Mouse (Mus musculus): Measurements from ENCODE around the gene Knstrn. TPM values are rescaled to one million over a fixed set of nuclear protein-coding genes. Genes with fewer than 3 reads are reported as not detected.

Knstrn gene
- total and polyA plus RNA-seq, 2 experiments from 2014 or later = 8.6 to 16.5 TPM

DNA sequence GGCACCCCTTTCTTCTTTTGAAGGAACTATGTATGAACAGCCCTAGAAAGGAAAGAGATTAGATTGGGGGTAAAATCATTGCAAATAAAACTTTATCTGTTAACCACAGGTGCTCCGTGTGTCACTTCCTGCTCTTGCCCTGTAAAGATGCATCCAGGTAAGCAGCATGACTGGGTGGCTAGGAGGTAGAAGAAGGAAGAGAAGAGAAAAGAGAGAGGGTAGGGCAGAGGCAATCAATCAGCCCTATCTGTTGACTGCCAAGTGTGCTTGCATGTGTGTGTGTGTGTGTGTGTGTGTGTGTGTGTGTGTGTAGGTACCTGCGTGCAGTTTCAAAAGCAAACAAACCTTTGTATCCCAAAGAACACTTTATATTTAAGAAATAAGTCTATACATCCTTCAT lies 39.3 kb upstream of the Knstrn start:
- no peaks in the 10 kb centered on the region for H3K9me3 ChIP-seq (ENCODE audit: low read length)
- no peak overlapping the region for H3K9ac ChIP-seq (replicated peaks; ENCODE audit: low read length)
- no peak for ATAC-seq
- no peak for TF ChIP-seq CTCF (IDR thresholded peaks at IDR 0.05; ENCODE audit: low read depth)
- no peaks in the 10 kb centered on the region for H3K27me3 ChIP-seq (ENCODE audit: insufficient read depth, low read length)
- no peak overlapping the region for H3K4me2 ChIP-seq (ENCODE audit: low read depth, low read length)
- 89% methylated on average over 2 of the region's 2 CpGs for WGBS
- 0 out of 2 replicates have a peak, but pooled peaks cover 6% of the 10 kb centered on the region for H3K4me1 ChIP-seq (ENCODE audit: insufficient read depth, low read length)
- H3K4me3 ChIP-seq (ENCODE audit: low read length) = no peak overlapping the region
- H3K27ac ChIP-seq = no peak overlapping the region
- no peaks in the 10 kb centered on the region for H3K36me3 ChIP-seq (ENCODE audit: insufficient read depth, low read length)
- no peak for DNase-seq (ENCODE audit: low spot score)

DNA sequence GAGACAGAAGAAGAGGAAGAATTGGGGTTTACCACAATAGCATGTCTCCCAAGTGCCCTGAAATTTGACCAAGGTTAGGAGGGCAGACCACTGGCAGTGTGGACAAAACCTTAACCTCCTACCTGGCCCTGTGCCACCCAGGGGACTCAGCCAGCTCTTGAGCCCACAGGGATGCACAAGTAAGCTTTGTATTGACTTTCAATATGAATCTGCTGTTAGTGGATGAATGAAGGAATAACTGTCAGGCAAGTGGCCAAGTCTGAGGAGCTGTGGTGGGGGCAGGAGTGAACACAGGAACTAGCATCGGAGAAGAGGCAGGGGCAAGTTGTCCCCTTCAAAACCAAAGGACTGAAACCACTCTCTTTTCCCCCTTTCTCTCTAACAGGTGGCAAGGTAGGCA lies 38.4 kb upstream of the Knstrn start:
- H3K27me3 ChIP-seq (ENCODE audit: insufficient read depth, low read length) = no peaks in the 10 kb centered on the region
- ATAC-seq (no peak), DNase-seq (ENCODE audit: low spot score) (peak; percentile 49)
- H3K4me2 ChIP-seq (ENCODE audit: low read depth, low read length) = no peak overlapping the region
- no peak overlapping the region for H3K9ac ChIP-seq (replicated peaks; ENCODE audit: low read length)
- H3K4me3 ChIP-seq (ENCODE audit: low read length) = no peak overlapping the region
- peak overlapping the region; percentile 62; the same call in 1 of the 2 replicates for H3K27ac ChIP-seq
- WGBS = 0% methylated on average over 1 of the region's 1 CpGs
- H3K36me3 ChIP-seq (ENCODE audit: insufficient read depth, low read length) = no peaks in the 10 kb centered on the region
- TF ChIP-seq CTCF (IDR thresholded peaks at IDR 0.05; ENCODE audit: low read depth) = no peak
- H3K9me3 ChIP-seq (ENCODE audit: low read length) = no peaks in the 10 kb centered on the region
- 0 out of 2 replicates have a peak, but pooled peaks cover 6% of the 10 kb centered on the region for H3K4me1 ChIP-seq (ENCODE audit: insufficient read depth, low read length)

DNA sequence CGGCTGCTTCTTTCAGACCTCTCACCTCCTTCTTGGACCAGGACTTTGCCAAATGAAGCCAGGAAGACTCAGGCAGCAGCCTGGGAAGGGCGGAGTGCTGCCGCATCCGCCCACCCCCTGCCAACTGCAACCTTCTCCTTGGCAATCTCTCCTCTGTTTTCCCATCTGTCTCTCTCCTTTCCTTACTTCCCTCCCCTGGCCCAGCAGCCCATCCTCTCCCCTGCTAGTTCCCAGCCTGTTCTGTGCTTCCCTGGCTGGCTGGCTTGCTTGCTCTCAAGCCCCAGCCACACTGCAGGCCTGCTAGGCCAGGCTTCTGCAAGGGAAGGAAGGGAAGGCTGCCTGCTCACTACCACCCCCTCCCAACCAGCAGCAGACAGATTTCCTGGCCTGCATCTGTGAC lies 38.0 kb upstream of the Knstrn start:
- H3K9ac ChIP-seq (replicated peaks; ENCODE audit: low read length) = no peak overlapping the region
- no peak for TF ChIP-seq CTCF (IDR thresholded peaks at IDR 0.05; ENCODE audit: low read depth)
- no peaks in the 10 kb centered on the region for H3K36me3 ChIP-seq (ENCODE audit: insufficient read depth, low read length)
- no peaks in the 10 kb centered on the region for H3K9me3 ChIP-seq (ENCODE audit: low read length)
- no peaks in the 10 kb centered on the region for H3K27me3 ChIP-seq (ENCODE audit: insufficient read depth, low read length)
- 47% methylated on average over 3 of the region's 4 CpGs for WGBS
- H3K27ac ChIP-seq = peak overlapping the region; percentile 62
- DNase-seq (ENCODE audit: low spot score) (peak; percentile 57), ATAC-seq (peak; percentile 22)
- no peak overlapping the region for H3K4me2 ChIP-seq (ENCODE audit: low read depth, low read length)
- H3K4me3 ChIP-seq (ENCODE audit: low read length) = no peak overlapping the region
- H3K4me1 ChIP-seq (ENCODE audit: insufficient read depth, low read length) = 0 out of 2 replicates have a peak, but pooled peaks cover 6% of the 10 kb centered on the region

DNA sequence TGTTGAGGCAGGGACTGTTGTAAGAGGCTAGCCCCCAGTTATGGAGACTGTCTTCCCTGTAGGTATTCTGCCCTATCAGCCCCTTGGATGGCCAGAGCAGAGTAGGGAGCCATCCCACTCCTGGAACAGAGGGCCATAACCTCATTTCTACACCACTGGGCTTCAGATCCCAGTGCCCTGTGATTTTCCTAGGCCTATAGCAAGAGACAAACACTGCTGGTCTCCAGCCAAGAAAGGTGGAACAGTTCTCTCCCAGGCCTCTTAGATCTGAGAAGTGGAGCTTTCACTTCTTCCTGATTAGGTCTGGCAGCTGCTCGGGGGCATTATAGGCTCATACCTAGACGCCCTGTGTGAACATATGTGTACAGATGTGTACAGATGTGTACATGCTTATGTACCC lies 37.5 kb upstream of the Knstrn start:
- no peak overlapping the region for H3K9ac ChIP-seq (replicated peaks; ENCODE audit: low read length)
- no peak for TF ChIP-seq CTCF (IDR thresholded peaks at IDR 0.05; ENCODE audit: low read depth)
- H3K4me1 ChIP-seq (ENCODE audit: insufficient read depth, low read length) = 0 out of 2 replicates have a peak, but pooled peaks cover 9% of the 10 kb centered on the region
- peak overlapping the region; percentile 62 for H3K27ac ChIP-seq
- 66% methylated on average over 2 of the region's 2 CpGs for WGBS
- no peaks in the 10 kb centered on the region for H3K36me3 ChIP-seq (ENCODE audit: insufficient read depth, low read length)
- DNase-seq (ENCODE audit: low spot score) (no peak), ATAC-seq (no peak)
- no peaks in the 10 kb centered on the region for H3K9me3 ChIP-seq (ENCODE audit: low read length)
- H3K27me3 ChIP-seq (ENCODE audit: insufficient read depth, low read length) = no peaks in the 10 kb centered on the region
- no peak overlapping the region for H3K4me3 ChIP-seq (ENCODE audit: low read length)
- H3K4me2 ChIP-seq (ENCODE audit: low read depth, low read length) = no peak overlapping the region

DNA sequence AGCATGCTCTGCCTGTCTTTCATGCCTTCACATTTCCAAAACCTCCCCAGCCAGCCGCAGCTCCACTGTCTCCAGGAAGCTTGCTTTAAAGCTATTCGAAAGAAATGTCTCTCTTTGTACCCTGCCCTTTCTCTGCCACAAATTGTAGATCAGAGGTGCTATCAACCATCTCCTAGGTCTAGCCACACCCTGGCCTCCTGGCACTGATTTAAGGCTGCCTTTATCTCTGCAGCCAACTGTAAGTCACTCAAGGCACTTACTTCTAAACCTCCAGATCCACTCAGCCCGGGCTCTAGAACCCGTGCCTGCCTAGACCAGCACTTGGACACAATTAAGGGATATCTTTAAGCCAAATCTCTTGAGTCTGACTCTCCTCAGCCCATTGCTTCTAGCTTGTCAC lies 35.4 kb upstream of the Knstrn start:
- TF ChIP-seq CTCF (IDR thresholded peaks at IDR 0.05; ENCODE audit: low read depth) = no peak
- DNase-seq (ENCODE audit: low spot score) (no peak), ATAC-seq (no peak)
- H3K4me3 ChIP-seq (ENCODE audit: low read length) = no peak overlapping the region
- H3K36me3 ChIP-seq (ENCODE audit: insufficient read depth, low read length) = no peaks in the 10 kb centered on the region
- no peaks in the 10 kb centered on the region for H3K27me3 ChIP-seq (ENCODE audit: insufficient read depth, low read length)
- no peak overlapping the region for H3K9ac ChIP-seq (replicated peaks; ENCODE audit: low read length)
- 0 out of 2 replicates have a peak, but pooled peaks cover 9% of the 10 kb centered on the region for H3K4me1 ChIP-seq (ENCODE audit: insufficient read depth, low read length)
- 82% methylated on average over 4 of the region's 4 CpGs for WGBS
- H3K9me3 ChIP-seq (ENCODE audit: low read length) = no peaks in the 10 kb centered on the region
- H3K27ac ChIP-seq = no peak overlapping the region
- no peak overlapping the region for H3K4me2 ChIP-seq (ENCODE audit: low read depth, low read length)

DNA sequence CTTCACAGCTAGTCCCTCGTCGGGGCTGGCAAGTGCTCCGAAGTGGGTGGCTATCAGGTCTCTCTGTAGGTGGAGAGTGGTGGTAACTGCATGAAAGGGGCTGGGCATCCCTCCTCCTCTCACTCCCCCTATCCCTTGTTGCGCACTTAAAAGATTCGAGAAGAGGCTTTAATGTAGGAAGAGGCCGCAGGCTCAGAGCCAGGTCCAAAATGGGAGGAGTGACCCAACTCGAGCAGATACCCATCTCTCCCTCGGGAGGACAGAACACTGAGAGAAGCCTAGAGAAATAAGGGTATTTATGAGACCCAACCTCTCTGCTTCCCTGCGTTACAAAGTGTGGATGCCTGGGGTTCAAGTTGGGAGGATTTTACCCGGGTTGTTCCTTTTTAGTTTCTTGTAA lies 34.7 kb upstream of the Knstrn start:
- 8% methylated on average over 10 of the region's 10 CpGs for whole genome bisulfite sequencing
- TF ChIP-seq CTCF (IDR thresholded peaks at IDR 0.05; ENCODE audit: low read depth) = no peak
- no peaks in the 10 kb centered on the region for H3K27me3 ChIP-seq (ENCODE audit: insufficient read depth, low read length)
- H3K4me2 ChIP-seq (ENCODE audit: low read depth, low read length) = peak overlapping the region; percentile 65
- no peaks in the 10 kb centered on the region for H3K36me3 ChIP-seq (ENCODE audit: insufficient read depth, low read length)
- peak; percentile 33 for ATAC-seq
- H3K4me1 ChIP-seq (ENCODE audit: insufficient read depth, low read length) = 0 out of 2 replicates have a peak, but pooled peaks cover 9% of the 10 kb centered on the region
- H3K27ac ChIP-seq = peak overlapping the region; percentile 80
- H3K9ac ChIP-seq (replicated peaks; ENCODE audit: low read length) = peak overlapping the region; percentile 62; the same call in 1 of the 2 replicates
- no peaks in the 10 kb centered on the region for H3K9me3 ChIP-seq (ENCODE audit: low read length)
- DNase-seq (ENCODE audit: low spot score) = peak; percentile 33
- peak overlapping the region; percentile 44 for H3K4me3 ChIP-seq (ENCODE audit: low read length)
